Mouse (Mus musculus) adrenal gland (tissue): ENCODE measurements at regions not wholly inside any gene's neighbourhood (a gene's known extent, or its start where the extent isn't known, plus 50 kb on each side); places are given as distances from the start of the nearest gene placed in this dataset.

Source experiments
- microRNA-seq, 2 experiments: library from miRNA; unstranded; fragments of <30 nt; microRNA quantifications; one replicate each; pipeline ENCODE4; 2019

Small RNA genes in the stretch of these regions (microRNA-seq; reads per million reads assigned to microRNA genes)
- 0 reads per million in 2 experiments for gene Gm24979
